Mouse (Mus musculus): ENCODE measurements around the gene Sgpp1. TPM values are rescaled to one million over a fixed set of nuclear protein-coding genes. Genes with fewer than 3 reads are reported as not detected.

The Sgpp1 gene
- polyA plus RNA-seq, 1 experiment: 144 TPM

- no peaks in the 10 kb centered on the region for H3K4me1 ChIP-seq (ENCODE audit: control insufficient read depth, insufficient read depth, low read length)
- H3K27ac ChIP-seq (ENCODE audit: insufficient read depth, low read depth, low read length): no peak overlapping the region
- no peak for TF ChIP-seq CTCF (IDR thresholded peaks at IDR 0.05; ENCODE audit: low read depth, low read length)
- no peak for TF ChIP-seq POLR2A (IDR thresholded peaks at IDR 0.05; ENCODE audit: borderline replicate concordance, low read depth, low read length)
- no peak overlapping the region for H3K4me3 ChIP-seq (ENCODE audit: insufficient read depth, low read length)
Measured at GRCm38 (mm10) chr12:75753730-75754129, 18.2 kb upstream of the Sgpp1 start.

DNA sequence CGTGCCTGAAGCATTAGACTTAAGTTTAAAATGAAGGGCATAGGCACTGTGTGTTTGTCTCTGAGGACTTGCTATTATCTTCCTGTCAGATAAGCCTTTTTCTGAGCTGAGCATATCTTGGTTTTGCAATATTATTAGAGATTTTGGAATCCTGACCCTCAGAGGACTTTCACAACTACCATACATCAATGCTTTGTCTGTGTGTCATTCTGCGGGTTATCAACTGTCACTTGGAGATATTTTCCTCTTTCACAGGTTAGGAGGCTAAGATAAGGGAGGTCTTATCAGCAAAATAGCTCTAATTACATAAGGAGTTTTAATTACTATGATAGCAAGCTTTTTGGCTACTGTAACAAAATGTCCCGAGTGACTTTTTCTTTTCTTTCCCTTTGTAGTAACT is 16.5 kb upstream of the Sgpp1 start:
- TF ChIP-seq POLR2A (IDR thresholded peaks at IDR 0.05; ENCODE audit: borderline replicate concordance, low read depth, low read length) (no peak), CTCF (IDR thresholded peaks at IDR 0.05; ENCODE audit: low read depth, low read length) (no peak)
- no peaks in the 10 kb centered on the region for H3K4me1 ChIP-seq (ENCODE audit: control insufficient read depth, insufficient read depth, low read length)

DNA sequence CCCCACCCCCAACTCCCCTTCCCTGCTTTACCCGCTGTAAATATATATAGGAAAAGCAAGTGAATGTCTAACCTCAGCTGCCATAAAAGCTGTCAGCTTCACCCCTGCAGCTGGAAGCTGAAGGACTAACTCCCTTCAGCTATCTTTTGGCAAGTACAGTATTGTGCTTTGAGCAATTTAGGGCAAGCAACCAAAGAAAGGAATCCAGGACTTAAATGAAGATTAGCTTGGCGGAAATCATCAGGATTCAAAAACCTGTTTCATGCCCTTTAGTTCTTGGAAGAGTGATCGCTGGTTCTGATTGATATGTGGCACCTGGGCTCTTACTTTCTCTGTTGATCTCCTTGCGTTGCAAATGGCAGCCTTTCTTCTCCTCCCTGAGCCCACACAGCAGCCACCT is 13.0 kb upstream of the Sgpp1 start:
- TF ChIP-seq POLR2A (IDR thresholded peaks at IDR 0.05; ENCODE audit: borderline replicate concordance, low read depth, low read length): no peak
- TF ChIP-seq CTCF (IDR thresholded peaks at IDR 0.05; ENCODE audit: low read depth, low read length): no peak
- Histone ChIP-seq H3K4me3 (ENCODE audit: insufficient read depth, low read length) (no peak overlapping the region), H3K27ac (ENCODE audit: insufficient read depth, low read depth, low read length) (no peak overlapping the region), H3K4me1 (ENCODE audit: control insufficient read depth, insufficient read depth, low read length) (no peaks in the 10 kb centered on the region)

More for the DNA sequence above, 16.5 kb upstream of the Sgpp1 start:
- Histone ChIP-seq H3K27ac (ENCODE audit: insufficient read depth, low read depth, low read length) (no peak overlapping the region), H3K4me3 (ENCODE audit: insufficient read depth, low read length) (no peak overlapping the region)

DNA sequence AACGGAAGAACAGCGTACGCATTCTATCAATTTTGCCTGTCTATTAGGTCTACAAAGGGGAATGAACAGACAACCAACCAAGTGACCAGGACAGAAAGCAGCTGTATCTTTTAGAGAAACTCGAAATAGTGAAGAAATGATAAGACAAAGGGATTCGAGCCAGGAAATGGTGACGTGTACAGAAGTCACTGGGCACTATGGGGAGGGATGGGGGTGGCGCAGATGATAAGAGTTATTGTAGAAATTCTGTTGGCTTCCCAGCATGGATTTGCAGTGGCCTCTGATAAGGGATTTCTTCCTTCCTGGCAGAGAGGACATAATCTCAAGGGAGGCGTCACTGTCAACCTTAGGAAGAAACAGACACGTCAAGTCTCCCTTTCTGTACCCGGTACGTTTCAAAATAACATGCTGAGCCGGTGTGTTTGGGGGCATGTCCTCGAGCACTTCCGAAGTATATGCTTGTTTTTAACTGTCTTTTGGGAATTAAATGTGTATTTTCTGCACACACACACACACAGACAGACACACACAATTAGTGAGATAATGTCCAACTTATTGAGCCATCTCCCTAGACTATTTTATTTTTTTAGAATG is 10.3 kb upstream of the Sgpp1 start:
- H3K4me1 ChIP-seq (ENCODE audit: control insufficient read depth, insufficient read depth, low read length): no peaks in the 10 kb centered on the region; the same call in 1 of the 2 replicates
- no peak overlapping the region for H3K4me3 ChIP-seq (ENCODE audit: insufficient read depth, low read length)
- no peak overlapping the region for H3K27ac ChIP-seq (ENCODE audit: insufficient read depth, low read depth, low read length)
- TF ChIP-seq POLR2A (IDR thresholded peaks at IDR 0.05; ENCODE audit: borderline replicate concordance, low read depth, low read length) (no peak), CTCF (IDR thresholded peaks at IDR 0.05; ENCODE audit: low read depth, low read length) (no peak)

DNA sequence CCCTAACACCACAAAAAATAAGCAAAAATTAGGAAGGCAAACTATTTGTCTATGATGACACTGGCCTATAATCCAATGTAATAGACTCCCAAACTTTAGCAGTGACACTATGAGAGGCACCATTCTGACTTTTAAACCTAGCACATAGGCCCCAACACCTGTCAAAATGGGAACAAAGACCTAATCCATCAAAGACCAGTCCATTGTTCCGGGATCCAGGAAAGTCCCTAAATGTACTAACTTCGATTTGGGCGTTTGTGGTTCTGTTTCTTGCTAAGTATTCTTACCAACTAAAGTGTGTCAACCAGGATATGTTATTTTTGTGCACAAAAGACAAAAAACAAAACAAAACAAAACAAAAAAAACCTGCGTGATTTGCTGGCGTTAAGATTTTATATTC is 6.6 kb upstream of the Sgpp1 start:
- TF ChIP-seq CTCF (IDR thresholded peaks at IDR 0.05; ENCODE audit: low read depth, low read length) (no peak), POLR2A (IDR thresholded peaks at IDR 0.05; ENCODE audit: borderline replicate concordance, low read depth, low read length) (no peak)
- Histone ChIP-seq H3K4me1 (ENCODE audit: control insufficient read depth, insufficient read depth, low read length) (peaks cover 3% of the 10 kb centered on the region), H3K4me3 (ENCODE audit: insufficient read depth, low read length) (no peak overlapping the region), H3K27ac (ENCODE audit: insufficient read depth, low read depth, low read length) (no peak overlapping the region)

DNA sequence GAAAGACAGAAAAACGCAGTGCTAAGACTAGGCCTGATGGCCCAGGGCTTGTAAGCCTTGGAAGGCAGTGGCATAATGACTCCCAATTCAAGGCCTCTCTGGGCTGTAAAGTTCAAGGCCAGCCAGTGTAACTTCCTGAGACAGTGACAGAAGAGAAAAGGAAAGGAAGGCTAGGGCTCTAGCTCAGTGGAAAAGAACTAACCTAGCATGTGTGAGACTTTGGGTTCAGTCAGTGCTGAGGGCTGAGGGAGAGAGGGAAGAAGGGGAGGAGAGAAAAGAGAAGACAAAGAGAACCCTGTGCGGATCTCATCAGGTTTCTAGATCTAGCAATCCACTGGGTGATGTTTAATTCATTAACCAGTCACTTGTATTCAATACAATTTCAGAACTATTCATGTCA is 5.7 kb upstream of the Sgpp1 start:
- Histone ChIP-seq H3K4me3 (ENCODE audit: insufficient read depth, low read length) (no peak overlapping the region), H3K4me1 (ENCODE audit: control insufficient read depth, insufficient read depth, low read length) (peaks cover 3% of the 10 kb centered on the region), H3K27ac (ENCODE audit: insufficient read depth, low read depth, low read length) (no peak overlapping the region)
- no peak for TF ChIP-seq POLR2A (IDR thresholded peaks at IDR 0.05; ENCODE audit: borderline replicate concordance, low read depth, low read length)

GRCm38 (mm10) chr12:75740451-75740850 is 4.9 kb upstream of the Sgpp1 start:
- no peak overlapping the region for H3K4me3 ChIP-seq (ENCODE audit: insufficient read depth, low read length)
- TF ChIP-seq CTCF (IDR thresholded peaks at IDR 0.05; ENCODE audit: low read depth, low read length): no peak
- TF ChIP-seq POLR2A (IDR thresholded peaks at IDR 0.05; ENCODE audit: borderline replicate concordance, low read depth, low read length): no peak
- H3K4me1 ChIP-seq (ENCODE audit: control insufficient read depth, insufficient read depth, low read length): peaks cover 5% of the 10 kb centered on the region
- no peak overlapping the region for H3K27ac ChIP-seq (ENCODE audit: insufficient read depth, low read depth, low read length)

- Histone ChIP-seq H3K27ac (ENCODE audit: insufficient read depth, low read depth, low read length) (no peak overlapping the region), H3K4me3 (ENCODE audit: insufficient read depth, low read length) (no peak overlapping the region), H3K4me1 (ENCODE audit: control insufficient read depth, insufficient read depth, low read length) (peaks cover 5% of the 10 kb centered on the region)
- no peak for TF ChIP-seq CTCF (IDR thresholded peaks at IDR 0.05; ENCODE audit: low read depth, low read length)
- TF ChIP-seq POLR2A (IDR thresholded peaks at IDR 0.05; ENCODE audit: borderline replicate concordance, low read depth, low read length): no peak
Measured at GRCm38 (mm10) chr12:75739611-75740010, 4.1 kb upstream of the Sgpp1 start.

- Histone ChIP-seq H3K4me3 (ENCODE audit: insufficient read depth, low read length) (no peak overlapping the region), H3K4me1 (ENCODE audit: control insufficient read depth, insufficient read depth, low read length) (peaks cover 11% of the 10 kb centered on the region), H3K27ac (ENCODE audit: insufficient read depth, low read depth, low read length) (no peak overlapping the region)
- TF ChIP-seq CTCF (IDR thresholded peaks at IDR 0.05; ENCODE audit: low read depth, low read length): no peak
- TF ChIP-seq POLR2A (IDR thresholded peaks at IDR 0.05; ENCODE audit: borderline replicate concordance, low read depth, low read length): no peak
Measured at GRCm38 (mm10) chr12:75736296-75736695, 767 bp upstream of the Sgpp1 start.

- peak overlapping the region; percentile 81 for H3K27ac ChIP-seq (ENCODE audit: insufficient read depth, low read depth, low read length)
- peaks cover 13% of the 10 kb centered on the region for H3K4me1 ChIP-seq (ENCODE audit: control insufficient read depth, insufficient read depth, low read length)
- H3K4me3 ChIP-seq (ENCODE audit: insufficient read depth, low read length): peak overlapping the region; percentile 90
- TF ChIP-seq CTCF (IDR thresholded peaks at IDR 0.05; ENCODE audit: low read depth, low read length): no peak
- no peak for TF ChIP-seq POLR2A (IDR thresholded peaks at IDR 0.05; ENCODE audit: borderline replicate concordance, low read depth, low read length)
Measured at GRCm38 (mm10) chr12:75734891-75735245, 661 bp downstream of the Sgpp1 start.

DNA sequence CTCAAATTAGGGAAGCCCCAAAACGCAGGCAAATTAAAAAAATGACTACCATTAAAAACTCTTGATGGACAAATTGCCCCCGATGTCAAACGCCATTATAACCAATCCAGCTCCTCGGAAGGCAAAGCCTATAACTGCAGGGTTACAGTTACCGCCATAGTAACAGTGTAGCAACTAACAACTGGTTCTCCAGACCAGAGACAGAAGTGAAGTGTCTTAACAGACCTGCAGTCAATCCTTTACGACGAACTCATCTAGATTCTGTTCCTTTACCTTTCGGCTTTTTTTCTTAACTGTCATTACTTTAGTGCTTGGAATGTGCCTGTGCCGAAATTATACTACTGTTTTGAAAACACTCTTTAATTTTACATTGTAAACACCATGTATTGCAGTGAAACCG is 1.4 kb downstream of the Sgpp1 start:
- Histone ChIP-seq H3K27ac (ENCODE audit: insufficient read depth, low read depth, low read length) (peak overlapping the region; percentile 81), H3K4me3 (ENCODE audit: insufficient read depth, low read length) (peak overlapping the region; percentile 90), H3K4me1 (ENCODE audit: control insufficient read depth, insufficient read depth, low read length) (peaks cover 13% of the 10 kb centered on the region)
- TF ChIP-seq POLR2A (IDR thresholded peaks at IDR 0.05; ENCODE audit: borderline replicate concordance, low read depth, low read length) (no peak), CTCF (IDR thresholded peaks at IDR 0.05; ENCODE audit: low read depth, low read length) (no peak)

All from bone marrow macrophage, adult 2 months (primary cell).